Mouse (Mus musculus): ENCODE measurements around the gene Lsr. TPM values are rescaled to one million over a fixed set of nuclear protein-coding genes. Genes with fewer than 3 reads are reported as not detected.
A peak's percentile ranks its signal among the peaks of the same experiment; 100 is the strongest.
"Not testable (repeated sequence)": the region's sequence is repeated elsewhere in the genome, so short reads cannot be mapped to it uniquely, and the experiment has no call there.

The Lsr gene
- polyA plus RNA-seq, 1 experiment from 2014 or later, result 16.0 TPM

DNA sequence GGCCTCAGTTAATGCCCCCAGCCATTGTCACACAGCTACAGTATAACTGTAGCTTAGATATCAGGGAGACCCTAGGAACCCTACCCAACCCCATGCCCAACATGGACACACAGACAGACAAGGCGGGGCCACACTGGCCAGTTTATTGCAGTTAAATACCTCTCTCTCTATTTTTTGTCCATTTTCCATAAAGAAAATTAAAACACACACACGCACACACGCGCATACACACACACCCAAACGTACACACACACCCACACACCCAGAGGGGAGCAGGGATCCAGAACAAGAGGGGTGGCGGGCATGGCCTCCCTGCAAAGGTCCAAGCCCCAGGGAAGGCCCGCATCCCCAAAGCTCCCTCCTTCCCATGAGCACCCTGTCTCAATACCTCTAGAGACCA, 27.4 kb downstream of the Lsr start:
- Histone ChIP-seq H3K4me1 (no peaks in the 10 kb centered on the region), H3K4me2 (replicated peaks) (no peak overlapping the region), H3K27ac (replicated peaks) (no peak overlapping the region), H3K9ac (replicated peaks) (no peak overlapping the region), H3K27me3 (no peaks in the 10 kb centered on the region), H3K4me3 (no peak overlapping the region), H3K36me3 (peaks cover 37% of the 10 kb centered on the region), H3K9me3 (no peaks in the 10 kb centered on the region)
- 0 out of 2 replicates have a peak, but pooled peaks have one; percentile 26 for ATAC-seq (replicated peaks)
- WGBS, result 97% methylated on average over 7 of the region's 7 CpGs

DNA sequence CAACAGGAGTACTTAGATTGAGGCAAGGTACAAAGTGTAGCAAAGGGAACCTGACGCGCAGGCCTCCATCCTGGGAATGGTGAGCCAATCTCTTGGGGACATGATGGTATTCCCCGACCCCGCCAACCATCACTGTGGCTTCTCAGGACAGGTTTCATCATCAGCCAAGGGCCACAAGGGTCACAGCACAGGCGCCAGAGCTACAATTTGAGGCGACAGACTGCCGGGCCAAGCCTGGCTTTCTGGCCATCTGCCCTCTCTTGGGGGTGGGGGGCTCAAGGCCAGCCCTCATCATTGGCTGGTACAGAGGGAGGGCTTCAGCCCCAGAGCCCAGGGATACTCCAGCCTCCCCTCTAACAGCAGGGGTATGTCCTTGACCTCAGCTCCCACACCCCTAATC, 27.8 kb downstream of the Lsr start:
- not testable (repeated sequence) for H3K4me2 ChIP-seq (replicated peaks); H3K9me3 ChIP-seq; H3K9ac ChIP-seq (replicated peaks); H3K4me1 ChIP-seq; H3K4me3 ChIP-seq; H3K27me3 ChIP-seq; H3K27ac ChIP-seq (replicated peaks)
- H3K36me3 ChIP-seq, result peaks cover 33% of the 10 kb centered on the region
- whole genome bisulfite sequencing, result 93% methylated on average over 7 of the region's 7 CpGs
- ATAC-seq (replicated peaks), result 0 out of 2 replicates have a peak, but pooled peaks have one; percentile 11

- not testable (repeated sequence) for H3K9ac ChIP-seq (replicated peaks); H3K9me3 ChIP-seq; ATAC-seq (replicated peaks)
Observed at GRCm38 (mm10) chr7:30944706-30945105, 28.6 kb downstream of the Lsr start.

DNA sequence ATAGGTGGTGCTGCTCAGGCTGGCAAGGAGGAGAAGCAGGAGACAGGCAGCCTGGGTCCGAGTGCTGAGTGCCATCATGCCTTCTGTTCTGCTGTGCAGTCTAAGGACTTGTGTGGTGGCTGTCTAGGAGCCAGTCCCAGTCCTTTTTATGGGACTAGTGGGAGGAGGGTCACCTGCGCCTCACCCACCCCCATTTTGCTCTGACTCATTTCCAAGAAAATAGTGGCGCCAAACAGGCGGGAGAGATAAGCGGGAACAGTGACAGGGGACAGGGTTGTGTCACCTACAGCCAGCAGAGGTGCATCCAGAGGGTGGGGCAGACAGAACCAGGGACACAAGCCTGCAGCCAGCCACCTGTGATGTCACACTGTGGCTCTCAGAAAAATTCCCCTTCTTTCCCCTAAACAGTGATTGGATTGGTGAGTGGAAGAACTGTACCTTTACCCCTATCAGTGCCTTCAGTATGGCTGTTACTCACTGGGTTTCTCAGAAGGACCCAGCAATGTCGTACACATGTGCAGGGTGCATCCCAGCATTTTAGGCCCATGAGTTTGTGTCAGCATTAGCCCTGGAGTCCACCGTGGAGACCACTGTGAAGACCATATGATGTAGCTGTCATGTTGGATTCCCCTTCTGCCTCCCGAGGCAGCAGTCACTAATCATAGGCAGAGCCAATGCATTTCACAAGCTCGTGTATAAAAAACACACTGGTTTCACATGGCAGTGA, 29.2 kb downstream of the Lsr start, which contains the start of gene Hamp:
Gene Hamp (minus strand): TSS at position 124 of the 727 bp plus-strand sequence.
- H3K9me3 ChIP-seq, result no peaks in the 10 kb centered on the region
- H3K4me1 ChIP-seq, result no peaks in the 10 kb centered on the region
- no peak within 1 kb of the TSS for H3K27ac ChIP-seq (replicated peaks)
- peaks cover 21% of the 10 kb centered on the region for H3K36me3 ChIP-seq
- no peak within 1 kb of the TSS for H3K4me3 ChIP-seq
- H3K27me3 ChIP-seq, result no peaks in the 10 kb centered on the region
- WGBS, result 71% methylated on average over 9 of the region's 9 CpGs
- H3K9ac ChIP-seq (replicated peaks), result no peak within 1 kb of the TSS
- no peak within 1 kb of the TSS for H3K4me2 ChIP-seq (replicated peaks)
- ATAC-seq (replicated peaks), result no peak

More at GRCm38 (mm10) chr7:30944706-30945105, 28.6 kb downstream of the Lsr start:
- peaks cover 27% of the 10 kb centered on the region for H3K36me3 ChIP-seq
- not testable (repeated sequence) for H3K4me1 ChIP-seq; H3K27me3 ChIP-seq; H3K4me3 ChIP-seq; H3K4me2 ChIP-seq (replicated peaks); H3K27ac ChIP-seq (replicated peaks)
- 81% methylated on average over 2 of the region's 2 CpGs for WGBS

DNA sequence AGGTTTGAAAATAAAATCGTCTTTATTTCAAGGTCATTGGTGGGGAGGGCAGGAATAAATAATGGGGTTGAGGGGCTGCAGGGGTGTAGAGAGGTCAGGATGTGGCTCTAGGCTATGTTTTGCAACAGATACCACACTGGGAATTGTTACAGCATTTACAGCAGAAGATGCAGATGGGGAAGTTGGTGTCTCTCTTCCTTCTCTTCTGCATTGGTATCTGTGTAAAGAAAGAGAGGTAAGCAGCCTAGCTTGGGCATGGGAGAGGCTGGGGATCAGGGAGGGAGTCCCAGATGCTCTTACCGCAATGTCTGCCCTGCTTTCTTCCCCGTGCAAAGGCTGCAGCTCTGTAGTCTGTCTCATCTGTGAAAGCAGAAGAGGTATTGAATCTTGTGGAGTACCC, 30.9 kb downstream of the Lsr start:
- 59% methylated on average over 3 of the region's 3 CpGs for WGBS
- not testable (repeated sequence) for H3K27ac ChIP-seq (replicated peaks); H3K4me1 ChIP-seq; H3K4me3 ChIP-seq; H3K9ac ChIP-seq (replicated peaks); H3K27me3 ChIP-seq; ATAC-seq (replicated peaks); H3K4me2 ChIP-seq (replicated peaks); H3K9me3 ChIP-seq
- peaks cover 13% of the 10 kb centered on the region; the same call in 1 of the 2 replicates for H3K36me3 ChIP-seq

DNA sequence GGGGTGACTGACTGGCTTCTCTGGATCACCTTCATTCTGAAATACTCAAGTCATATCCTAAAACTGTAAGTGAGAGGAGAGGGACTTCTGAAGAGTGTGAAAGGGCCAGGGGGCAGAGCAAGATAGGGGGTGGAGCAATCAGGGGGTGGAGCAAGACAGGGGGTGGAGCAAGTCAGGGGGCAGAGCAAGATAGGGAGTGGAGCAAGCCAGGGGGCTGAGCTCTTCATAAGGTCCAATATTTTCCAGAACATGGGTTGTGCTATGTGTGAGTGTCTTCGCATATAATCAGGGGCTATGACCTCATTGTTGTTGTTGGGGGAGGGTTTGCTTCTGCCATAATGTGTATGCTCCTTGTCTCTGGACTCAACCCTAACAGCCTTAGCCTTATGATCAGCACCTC, 33.2 kb downstream of the Lsr start:
- not testable (repeated sequence) for H3K27me3 ChIP-seq; H3K9ac ChIP-seq (replicated peaks); H3K9me3 ChIP-seq; H3K4me3 ChIP-seq; H3K4me1 ChIP-seq; H3K27ac ChIP-seq (replicated peaks); H3K4me2 ChIP-seq (replicated peaks); H3K36me3 ChIP-seq; ATAC-seq (replicated peaks)
- WGBS, result 87% methylated on average over 1 of the region's 1 CpGs

- H3K27ac ChIP-seq (replicated peaks); H3K36me3 ChIP-seq; H3K27me3 ChIP-seq; H3K9ac ChIP-seq (replicated peaks); H3K4me1 ChIP-seq; H3K9me3 ChIP-seq; H3K4me2 ChIP-seq (replicated peaks); H3K4me3 ChIP-seq; ATAC-seq (replicated peaks): not testable (repeated sequence)
- 77% methylated on average over 6 of the region's 6 CpGs for WGBS
Observed at GRCm38 (mm10) chr7:30935422-30936099, 37.7 kb downstream of the Lsr start.

DNA sequence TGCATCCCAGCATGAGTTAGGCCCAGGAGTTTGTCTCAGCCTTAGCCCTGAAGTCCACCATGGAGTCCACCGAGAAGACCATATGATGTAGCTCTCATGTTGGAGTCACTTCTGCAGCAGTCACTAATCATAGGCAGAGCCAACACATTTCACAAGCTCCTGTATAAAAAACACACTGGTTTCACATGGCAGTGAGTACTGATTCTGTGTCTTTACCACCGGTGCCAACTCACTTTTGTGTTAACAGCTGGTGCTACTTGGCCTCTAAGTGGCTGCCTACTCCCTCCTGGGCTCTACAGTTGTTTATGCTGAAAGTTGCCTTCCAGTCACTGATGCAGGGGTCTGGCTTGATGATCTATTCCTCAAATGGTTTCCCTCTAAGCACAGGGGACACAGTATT, 48.7 kb downstream of the Lsr start, which contains the start of gene Hamp2:
Gene Hamp2 (minus strand): TSS at position 101 of the 400 bp plus-strand sequence.
- not testable (repeated sequence) for H3K4me2 ChIP-seq (replicated peaks); H3K4me3 ChIP-seq; H3K4me1 ChIP-seq; H3K27me3 ChIP-seq; H3K9me3 ChIP-seq; H3K27ac ChIP-seq (replicated peaks); ATAC-seq (replicated peaks); H3K9ac ChIP-seq (replicated peaks); H3K36me3 ChIP-seq
- WGBS, result 76% methylated on average over 2 of the region's 2 CpGs

GRCm38 (mm10) chr7:30924071-30924470, 49.2 kb downstream of the Lsr start:
- no peak for ATAC-seq (replicated peaks)
- Histone ChIP-seq H3K9me3 (no peaks in the 10 kb centered on the region), H3K36me3 (no peaks in the 10 kb centered on the region), H3K4me1 (no peaks in the 10 kb centered on the region), H3K4me3 (no peak overlapping the region), H3K9ac (replicated peaks) (no peak overlapping the region), H3K27me3 (no peaks in the 10 kb centered on the region), H3K4me2 (replicated peaks) (no peak overlapping the region), H3K27ac (replicated peaks) (no peak overlapping the region)
- 73% methylated on average over 3 of the region's 3 CpGs for WGBS

DNA sequence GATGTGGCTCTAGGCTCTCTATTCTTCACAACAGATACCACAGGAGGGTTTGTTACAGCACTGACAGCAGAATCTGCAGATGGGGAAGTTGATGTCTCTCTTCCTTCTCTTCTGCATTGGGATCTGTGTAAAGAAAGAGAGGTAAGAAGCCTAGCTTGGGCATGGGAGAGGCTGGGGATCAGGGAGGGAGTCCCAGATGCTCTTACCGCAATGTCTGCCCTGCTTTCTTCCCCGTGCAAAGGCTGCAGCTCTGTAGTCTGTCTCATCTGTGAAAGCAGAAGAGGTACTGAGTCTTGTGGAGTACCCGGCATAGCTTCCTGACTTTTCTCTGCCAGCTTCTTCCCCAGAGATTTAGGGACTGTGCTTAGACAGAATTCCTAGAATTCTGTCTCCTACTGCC, 50.8 kb downstream of the Lsr start:
- not testable (repeated sequence) for H3K27me3 ChIP-seq; H3K4me1 ChIP-seq; H3K27ac ChIP-seq (replicated peaks); H3K4me2 ChIP-seq (replicated peaks); H3K36me3 ChIP-seq; H3K4me3 ChIP-seq; ATAC-seq (replicated peaks); H3K9me3 ChIP-seq; H3K9ac ChIP-seq (replicated peaks)
- 41% methylated on average over 3 of the region's 3 CpGs for WGBS

- no peaks in the 10 kb centered on the region for H3K4me1 ChIP-seq
- H3K27me3 ChIP-seq, result no peaks in the 10 kb centered on the region
- ATAC-seq (replicated peaks), result no peak
- no peak overlapping the region for H3K27ac ChIP-seq (replicated peaks)
- H3K4me3 ChIP-seq, result no peak overlapping the region
- no peaks in the 10 kb centered on the region for H3K36me3 ChIP-seq
- no peaks in the 10 kb centered on the region for H3K9me3 ChIP-seq
- no peak overlapping the region for H3K9ac ChIP-seq (replicated peaks)
- WGBS, result 69% methylated on average over 3 of the region's 3 CpGs
- no peak overlapping the region for H3K4me2 ChIP-seq (replicated peaks)
Observed at GRCm38 (mm10) chr7:30920217-30920616, 53.0 kb downstream of the Lsr start.

- Histone ChIP-seq H3K4me3 (no peak overlapping the region), H3K36me3 (no peaks in the 10 kb centered on the region), H3K9me3 (no peaks in the 10 kb centered on the region), H3K4me2 (replicated peaks) (no peak overlapping the region), H3K9ac (replicated peaks) (no peak overlapping the region), H3K27me3 (no peaks in the 10 kb centered on the region), H3K4me1 (no peaks in the 10 kb centered on the region), H3K27ac (replicated peaks) (no peak overlapping the region)
- WGBS, result 46% methylated on average over 4 of the region's 4 CpGs
- ATAC-seq (replicated peaks), result no peak
Observed at GRCm38 (mm10) chr7:30917219-30917618, 56.0 kb downstream of the Lsr start.

All from forebrain, embryonic 15.5 days (tissue).